Mouse (Mus musculus) lung, adult 2 months (tissue): Measurements from ENCODE around the gene 4833439L19Rik.
A peak's percentile ranks its signal among the peaks of the same experiment; 100 is the strongest.

Experiments
- CTCF ChIP-seq: fragments of 200-500 bp; IDR thresholded peaks from 2 replicates; pipeline ENCODE4 v1.5.1; 2011; ENCODE audit warnings: mild to moderate bottlenecking, low read length, control low read depth; ENCODE audit not compliant: insufficient read depth
- POLR2A ChIP-seq: fragments of 200-500 bp; IDR thresholded peaks from 2 replicates; pipeline ENCODE4 v1.6.1; 2011; ENCODE audit warnings: low read depth, mild to moderate bottlenecking, control low read depth, low read length, borderline replicate concordance; ENCODE audit errors: extremely low read depth

- TF ChIP-seq CTCF (peak; percentile 63), POLR2A (no peak)
These were observed 535 bp upstream of the 4833439L19Rik start for GRCm38 (mm10) chr13:54565594-54566345.
